8 mouse cellular contexts compared by ENCODE assay signal in genomic region chr9:57940861-57941638, GRCm38 (mm10). TPM values are rescaled to one million over a fixed set of nuclear protein-coding genes. Genes with fewer than 3 reads are reported as not detected.
DNase-seq lines count a peak whose midpoint lies in the region; ATAC-seq and TF ChIP-seq lines count a peak whose summit lies in the region.

No protein-coding gene starts in this region.

- peak overlapping the region; percentile 63 for H3K4me2 ChIP-seq in forebrain, postnatal 0 days (ENCODE audit: low read depth)
- H3K4me2 ChIP-seq in liver, embryonic 11.5 days, result peak overlapping the region; percentile 94
- peak overlapping the region; percentile 97 for H3K4me2 ChIP-seq in stomach, embryonic 14.5 days (replicated peaks; ENCODE audit: low read depth, low read length)

- ATAC-seq in forebrain, postnatal 0 days, result peak; percentile 14
- no peak for ATAC-seq in liver, embryonic 11.5 days (replicated peaks; ENCODE audit: low FRiP score)
- ATAC-seq in stomach, embryonic 14.5 days (ENCODE audit: insufficient number of reproducible peaks, insufficient read depth, low FRiP score, low read depth), result no peak

- 5% methylated on average over 26 of the region's 28 CpGs for WGBS in forebrain, postnatal 0 days
- WGBS in liver, embryonic 11.5 days, result 9% methylated on average over 28 of the region's 28 CpGs
- WGBS in stomach, embryonic 14.5 days, result 5% methylated on average over 28 of the region's 28 CpGs

- H3K27me3 ChIP-seq in forebrain, postnatal 0 days (ENCODE audit: insufficient read depth, low read length), result no peaks in the 10 kb centered on the region
- peaks cover 67% of the 10 kb centered on the region for H3K27me3 ChIP-seq in liver, embryonic 11.5 days (replicated peaks; ENCODE audit: control insufficient read depth, insufficient read depth, low read length)
- peaks cover 20% of the 10 kb centered on the region for H3K27me3 ChIP-seq in stomach, embryonic 14.5 days (ENCODE audit: control insufficient read depth, insufficient read depth, low read length)

- peaks cover 24% of the 10 kb centered on the region for H3K4me1 ChIP-seq in forebrain, postnatal 0 days (ENCODE audit: insufficient read depth)
- peaks cover 4% of the 10 kb centered on the region for H3K4me1 ChIP-seq in liver, embryonic 11.5 days (replicated peaks; ENCODE audit: control insufficient read depth, insufficient read depth, low read length)
- peaks cover 6% of the 10 kb centered on the region; the same call in 1 of the 2 replicates for H3K4me1 ChIP-seq in stomach, embryonic 14.5 days (ENCODE audit: control insufficient read depth, insufficient read depth, low read length)

- intact Hi-C loops in left cerebral cortex, postnatal 36 days (cut with DNase I), result no loop called here

- no peaks in the 10 kb centered on the region; the same call in 1 of the 2 replicates for H3K36me3 ChIP-seq in forebrain, postnatal 0 days (ENCODE audit: insufficient read depth)
- H3K36me3 ChIP-seq in liver, embryonic 11.5 days (ENCODE audit: control insufficient read depth, insufficient read depth, low read length), result no peaks in the 10 kb centered on the region
- no peaks in the 10 kb centered on the region for H3K36me3 ChIP-seq in stomach, embryonic 14.5 days (ENCODE audit: control insufficient read depth, insufficient read depth, low read length)

- no peak for TF ChIP-seq CTCF in brain, embryonic 14.5 days (IDR thresholded peaks at IDR 0.05; ENCODE audit: borderline replicate concordance, extremely low read depth, insufficient read depth, insufficient read length)
- TF ChIP-seq CTCF in forebrain, postnatal 0 days (IDR thresholded peaks at IDR 0.05; ENCODE audit: low read depth), result peak; percentile 53

- peak; percentile 50 to 64 for DNase-seq in left cerebral cortex, postnatal 36 days (ENCODE audit: low spot score in 2 of 2)
- DNase-seq in left cerebral cortex, adult 9 months (ENCODE audit: low spot score in 2 of 2), result no peak
- DNase-seq in brain, embryonic 14.5 days (ENCODE audit: low read depth), result peak; percentile 35
- DNase-seq in forebrain, postnatal 0 days, result peak; percentile 63
- DNase-seq in liver, embryonic 11.5 days (ENCODE audit: low spot score), result no peak
- DNase-seq in MN1 (ENCODE audit: low spot score), result no peak
- DNase-seq in urinary bladder, postnatal 36 days (ENCODE audit: low spot score in 2 of 2), result no peak

- no peak for TF ChIP-seq POLR2A in brain, embryonic 14.5 days (IDR thresholded peaks at IDR 0.05; ENCODE audit: borderline replicate concordance, extremely low read depth, insufficient read depth, insufficient read length, poor library complexity, severe bottlenecking)

- H3K9ac ChIP-seq in forebrain, postnatal 0 days, result peak overlapping the region; percentile 90
- no peak overlapping the region for H3K9ac ChIP-seq in liver, embryonic 11.5 days (ENCODE audit: low read depth, low read length)
- peak overlapping the region; percentile 39; the same call in 1 of the 2 replicates for H3K9ac ChIP-seq in stomach, embryonic 14.5 days (replicated peaks; ENCODE audit: low read depth, low read length)

- peak overlapping the region; percentile 93 for H3K4me3 ChIP-seq in forebrain, postnatal 0 days (ENCODE audit: low read depth, low read length)
- peak overlapping the region; percentile 65 for H3K4me3 ChIP-seq in liver, embryonic 11.5 days (ENCODE audit: low read depth, low read length)
- peak overlapping the region; percentile 71 for H3K4me3 ChIP-seq in stomach, embryonic 14.5 days (ENCODE audit: low read depth, low read length)

- H3K27ac ChIP-seq in forebrain, postnatal 0 days (ENCODE audit: low read depth, low read length), result peak overlapping the region; percentile 96
- H3K27ac ChIP-seq in liver, embryonic 11.5 days (ENCODE audit: low read depth, low read length), result no peak overlapping the region
- H3K27ac ChIP-seq in stomach, embryonic 14.5 days (ENCODE audit: low read length), result no peak overlapping the region

- no peaks in the 10 kb centered on the region for H3K9me3 ChIP-seq in forebrain, postnatal 0 days (ENCODE audit: low read length)
- no peaks in the 10 kb centered on the region for H3K9me3 ChIP-seq in liver, embryonic 11.5 days (ENCODE audit: control insufficient read depth, low read length)
- H3K9me3 ChIP-seq in stomach, embryonic 14.5 days (ENCODE audit: control insufficient read depth, low read depth, low read length), result no peaks in the 10 kb centered on the region

RNA-seq across cellular contexts. Expression of gene Sema7a, which starts 1.1 kb away (rescaled TPM):
- total RNA-seq in left cerebral cortex, postnatal 36 days (2021), result 100 to 1,000 TPM; 130 to 162 TPM
- 37.9 and 42.7 TPM in 2 replicates for polyA plus RNA-seq in brain, embryonic 14.5 days (2012; rRNA removed)
- 27.2 and 43.0 TPM in 2 replicates for total RNA-seq in forebrain, postnatal 0 days (2014; rRNA removed)
- polyA plus RNA-seq in forebrain, postnatal 0 days (2015; fragmentation: Nextera tagmentation; extraction: Ambion mirVana), result 2.4 and 3.2 TPM in 2 replicates
- polyA plus RNA-seq in liver, embryonic 11.5 days (2014; fragmentation: Nextera tagmentation; extraction: Ambion mirVana), result 0.19 and 0.34 TPM in 2 replicates
- 1.0 and 1.1 TPM in 2 replicates for polyA plus RNA-seq in stomach, embryonic 14.5 days (2014; fragmentation: Nextera tagmentation; extraction: Ambion mirVana)

RNA-seq across cellular contexts. Expression of gene Ubl7, which starts 30.3 kb away (rescaled TPM):
- 100 to 1,000 TPM; 108 to 128 TPM for total RNA-seq in left cerebral cortex, postnatal 36 days (2021)
- 125 and 140 TPM in 2 replicates for polyA plus RNA-seq in brain, embryonic 14.5 days (2012; rRNA removed)
- 81.7 and 92.6 TPM in 2 replicates for total RNA-seq in forebrain, postnatal 0 days (2014; rRNA removed)
- polyA plus RNA-seq in forebrain, postnatal 0 days (2015; fragmentation: Nextera tagmentation; extraction: Ambion mirVana), result 152 and 155 TPM in 2 replicates
- polyA plus RNA-seq in liver, embryonic 11.5 days (2014; fragmentation: Nextera tagmentation; extraction: Ambion mirVana), result 92.3 and 93.3 TPM in 2 replicates
- 93.1 and 101 TPM in 2 replicates for polyA plus RNA-seq in stomach, embryonic 14.5 days (2014; fragmentation: Nextera tagmentation; extraction: Ambion mirVana)

Comparison
In these comparisons a context has a peak if more than half of its experiments do, and no peak if none do; other contexts are left out.
1. DNase-seq: peak in left cerebral cortex, postnatal 36 days (2 of 2), brain, embryonic 14.5 days (single experiment) and forebrain, postnatal 0 days (single experiment); none in left cerebral cortex, adult 9 months (0 of 2), liver, embryonic 11.5 days (single experiment), MN1 (single experiment) and urinary bladder, postnatal 36 days (0 of 2).
2. Peak in every context shown above with its lines, with median percentiles within 50 percentile points of each other: H3K4me2 ChIP-seq and H3K4me3 ChIP-seq.